Mouse (Mus musculus): Measurements from ENCODE around the gene Gm5089. TPM values are rescaled to one million over a fixed set of nuclear protein-coding genes. Genes with fewer than 3 reads are reported as not detected.

Gene Gm5089
- polyA plus RNA-seq, 1 experiment from 2014 or later, result not detected

GRCm38 (mm10) chr14:122451551-122452145 lies 733 bp upstream of the Gm5089 start:
- H3K4me1 ChIP-seq (ENCODE audit: control insufficient read depth, low read depth, low read length), result no peaks in the 10 kb centered on the region
- H3K27me3 ChIP-seq (ENCODE audit: control insufficient read depth, insufficient read depth, low read depth, low read length), result peaks cover 65% of the 10 kb centered on the region
- no peaks in the 10 kb centered on the region for H3K9me3 ChIP-seq (replicated peaks; ENCODE audit: control insufficient read depth, low read length)
- WGBS (ENCODE audit: insufficient replicate concordance), result 45% methylated on average over 5 of the region's 5 CpGs
- H3K4me2 ChIP-seq (ENCODE audit: low read depth, low read length), result no peak overlapping the region
- no peak overlapping the region for H3K27ac ChIP-seq (ENCODE audit: low read length)
- H3K36me3 ChIP-seq (ENCODE audit: control insufficient read depth, insufficient read depth), result no peaks in the 10 kb centered on the region
- H3K4me3 ChIP-seq (ENCODE audit: low read depth, low read length), result no peak overlapping the region
- no peak for ATAC-seq (ENCODE audit: low read depth)
- H3K9ac ChIP-seq (ENCODE audit: low read depth, low read length), result no peak overlapping the region

GRCm38 (mm10) chr14:122449601-122450495 lies 1.1 kb downstream of the Gm5089 start:
- Histone ChIP-seq H3K36me3 (ENCODE audit: control insufficient read depth, insufficient read depth) (no peaks in the 10 kb centered on the region), H3K9me3 (replicated peaks; ENCODE audit: control insufficient read depth, low read length) (no peaks in the 10 kb centered on the region), H3K4me1 (ENCODE audit: control insufficient read depth, low read depth, low read length) (no peaks in the 10 kb centered on the region), H3K27me3 (ENCODE audit: control insufficient read depth, insufficient read depth, low read depth, low read length) (peaks cover 59% of the 10 kb centered on the region), H3K4me2 (ENCODE audit: low read depth, low read length) (no peak overlapping the region), H3K27ac (ENCODE audit: low read length) (no peak overlapping the region), H3K9ac (ENCODE audit: low read depth, low read length) (no peak overlapping the region), H3K4me3 (ENCODE audit: low read depth, low read length) (no peak overlapping the region)
- WGBS (ENCODE audit: insufficient replicate concordance), result 8% methylated on average over 29 of the region's 29 CpGs
- ATAC-seq (ENCODE audit: low read depth), result no peak

- no peak overlapping the region for H3K4me3 ChIP-seq (ENCODE audit: low read depth, low read length)
- no peaks in the 10 kb centered on the region for H3K9me3 ChIP-seq (replicated peaks; ENCODE audit: control insufficient read depth, low read length)
- H3K27ac ChIP-seq (ENCODE audit: low read length), result no peak overlapping the region
- no peak overlapping the region for H3K9ac ChIP-seq (ENCODE audit: low read depth, low read length)
- ATAC-seq (ENCODE audit: low read depth), result no peak
- 67% methylated on average over 10 of the region's 10 CpGs for WGBS (ENCODE audit: insufficient replicate concordance)
- H3K4me1 ChIP-seq (ENCODE audit: control insufficient read depth, low read depth, low read length), result no peaks in the 10 kb centered on the region
- no peaks in the 10 kb centered on the region for H3K27me3 ChIP-seq (ENCODE audit: control insufficient read depth, insufficient read depth, low read depth, low read length)
- no peak overlapping the region for H3K4me2 ChIP-seq (ENCODE audit: low read depth, low read length)
- H3K36me3 ChIP-seq (ENCODE audit: control insufficient read depth, insufficient read depth), result no peaks in the 10 kb centered on the region
These were observed 14.1 kb downstream of the Gm5089 start for GRCm38 (mm10) chr14:122436850-122437249.

GRCm38 (mm10) chr14:122434039-122434438 lies 16.9 kb downstream of the Gm5089 start:
- H3K27me3 ChIP-seq (ENCODE audit: control insufficient read depth, insufficient read depth, low read depth, low read length), result no peaks in the 10 kb centered on the region
- H3K27ac ChIP-seq (ENCODE audit: low read length), result no peak overlapping the region
- no peaks in the 10 kb centered on the region for H3K36me3 ChIP-seq (ENCODE audit: control insufficient read depth, insufficient read depth)
- no peak for ATAC-seq (ENCODE audit: low read depth)
- H3K9ac ChIP-seq (ENCODE audit: low read depth, low read length), result no peak overlapping the region
- H3K4me1 ChIP-seq (ENCODE audit: control insufficient read depth, low read depth, low read length), result no peaks in the 10 kb centered on the region
- H3K4me2 ChIP-seq (ENCODE audit: low read depth, low read length), result no peak overlapping the region
- H3K9me3 ChIP-seq (replicated peaks; ENCODE audit: control insufficient read depth, low read length), result no peaks in the 10 kb centered on the region
- WGBS (ENCODE audit: insufficient replicate concordance), result 71% methylated on average over 10 of the region's 10 CpGs
- H3K4me3 ChIP-seq (ENCODE audit: low read depth, low read length), result no peak overlapping the region

GRCm38 (mm10) chr14:122432558-122432957 lies 18.4 kb downstream of the Gm5089 start:
- Histone ChIP-seq H3K36me3 (ENCODE audit: control insufficient read depth, insufficient read depth) (no peaks in the 10 kb centered on the region), H3K27ac (ENCODE audit: low read length) (no peak overlapping the region), H3K27me3 (ENCODE audit: control insufficient read depth, insufficient read depth, low read depth, low read length) (no peaks in the 10 kb centered on the region), H3K9ac (ENCODE audit: low read depth, low read length) (no peak overlapping the region), H3K4me1 (ENCODE audit: control insufficient read depth, low read depth, low read length) (no peaks in the 10 kb centered on the region), H3K4me3 (ENCODE audit: low read depth, low read length) (no peak overlapping the region), H3K9me3 (replicated peaks; ENCODE audit: control insufficient read depth, low read length) (no peaks in the 10 kb centered on the region), H3K4me2 (ENCODE audit: low read depth, low read length) (no peak overlapping the region)
- WGBS (ENCODE audit: insufficient replicate concordance), result 43% methylated on average over 3 of the region's 3 CpGs
- ATAC-seq (ENCODE audit: low read depth), result no peak

- Histone ChIP-seq H3K4me1 (ENCODE audit: control insufficient read depth, low read depth, low read length) (no peaks in the 10 kb centered on the region), H3K4me3 (ENCODE audit: low read depth, low read length) (no peak overlapping the region), H3K27me3 (ENCODE audit: control insufficient read depth, insufficient read depth, low read depth, low read length) (no peaks in the 10 kb centered on the region), H3K27ac (ENCODE audit: low read length) (no peak overlapping the region), H3K4me2 (ENCODE audit: low read depth, low read length) (no peak overlapping the region), H3K36me3 (ENCODE audit: control insufficient read depth, insufficient read depth) (no peaks in the 10 kb centered on the region), H3K9me3 (replicated peaks; ENCODE audit: control insufficient read depth, low read length) (no peaks in the 10 kb centered on the region), H3K9ac (ENCODE audit: low read depth, low read length) (no peak overlapping the region)
- ATAC-seq (ENCODE audit: low read depth), result no peak
- 63% methylated on average over 3 of the region's 3 CpGs for WGBS (ENCODE audit: insufficient replicate concordance)
These were observed 23.3 kb downstream of the Gm5089 start for GRCm38 (mm10) chr14:122427654-122428053.

- no peak for ATAC-seq (ENCODE audit: low read depth)
- H3K4me2 ChIP-seq (ENCODE audit: low read depth, low read length), result no peak overlapping the region
- WGBS (ENCODE audit: insufficient replicate concordance), result 57% methylated on average over 8 of the region's 8 CpGs
These were observed 23.7 kb downstream of the Gm5089 start for GRCm38 (mm10) chr14:122427204-122427560.

GRCm38 (mm10) chr14:122426529-122427203 lies 24.2 kb downstream of the Gm5089 start:
- no peak overlapping the region for H3K4me3 ChIP-seq (ENCODE audit: low read depth, low read length)
- WGBS (ENCODE audit: insufficient replicate concordance), result 50% methylated on average over 10 of the region's 10 CpGs
- H3K27me3 ChIP-seq (ENCODE audit: control insufficient read depth, insufficient read depth, low read depth, low read length), result no peaks in the 10 kb centered on the region
- no peaks in the 10 kb centered on the region for H3K36me3 ChIP-seq (ENCODE audit: control insufficient read depth, insufficient read depth)
- no peak overlapping the region for H3K9ac ChIP-seq (ENCODE audit: low read depth, low read length)
- no peaks in the 10 kb centered on the region for H3K9me3 ChIP-seq (replicated peaks; ENCODE audit: control insufficient read depth, low read length)
- ATAC-seq (ENCODE audit: low read depth), result no peak
- H3K4me1 ChIP-seq (ENCODE audit: control insufficient read depth, low read depth, low read length), result no peaks in the 10 kb centered on the region
- no peak overlapping the region for H3K4me2 ChIP-seq (ENCODE audit: low read depth, low read length)
- no peak overlapping the region for H3K27ac ChIP-seq (ENCODE audit: low read length)

More at GRCm38 (mm10) chr14:122427204-122427560, 23.7 kb downstream of the Gm5089 start:
- Histone ChIP-seq H3K4me3 (ENCODE audit: low read depth, low read length) (no peak overlapping the region), H3K27ac (ENCODE audit: low read length) (no peak overlapping the region), H3K36me3 (ENCODE audit: control insufficient read depth, insufficient read depth) (no peaks in the 10 kb centered on the region), H3K4me1 (ENCODE audit: control insufficient read depth, low read depth, low read length) (no peaks in the 10 kb centered on the region), H3K9ac (ENCODE audit: low read depth, low read length) (no peak overlapping the region), H3K9me3 (replicated peaks; ENCODE audit: control insufficient read depth, low read length) (no peaks in the 10 kb centered on the region), H3K27me3 (ENCODE audit: control insufficient read depth, insufficient read depth, low read depth, low read length) (no peaks in the 10 kb centered on the region)

- H3K27ac ChIP-seq (ENCODE audit: low read length), result no peak overlapping the region
- H3K4me1 ChIP-seq (ENCODE audit: control insufficient read depth, low read depth, low read length), result no peaks in the 10 kb centered on the region
- no peak overlapping the region for H3K4me3 ChIP-seq (ENCODE audit: low read depth, low read length)
- no peaks in the 10 kb centered on the region for H3K27me3 ChIP-seq (ENCODE audit: control insufficient read depth, insufficient read depth, low read depth, low read length)
- ATAC-seq (ENCODE audit: low read depth), result no peak
- WGBS (ENCODE audit: insufficient replicate concordance), result 77% methylated on average over 3 of the region's 3 CpGs
- no peak overlapping the region for H3K9ac ChIP-seq (ENCODE audit: low read depth, low read length)
- H3K36me3 ChIP-seq (ENCODE audit: control insufficient read depth, insufficient read depth), result no peaks in the 10 kb centered on the region
- H3K9me3 ChIP-seq (replicated peaks; ENCODE audit: control insufficient read depth, low read length), result no peaks in the 10 kb centered on the region
- no peak overlapping the region for H3K4me2 ChIP-seq (ENCODE audit: low read depth, low read length)
These were observed 26.5 kb downstream of the Gm5089 start for GRCm38 (mm10) chr14:122424441-122424840.
